Mouse (Mus musculus): ENCODE data around the gene Arhgap17.

GRCm38 (mm10) chr7:123327909-123328308 lies 41.8 kb downstream of the Arhgap17 start:
- TF ChIP-seq CTCF (IDR thresholded peaks at IDR 0.05; ENCODE audit: low read depth, low read length): no peak
- no peak for TF ChIP-seq POLR2A (IDR thresholded peaks at IDR 0.05; ENCODE audit: borderline replicate concordance, low read depth, low read length)

Measured in bone marrow macrophage, adult 2 months (primary cell).